Mouse (Mus musculus): ENCODE data around the gene Setdb2. TPM values are rescaled to one million over a fixed set of nuclear protein-coding genes. Genes with fewer than 3 reads are reported as not detected.

Gene Setdb2
- total RNA-seq, 2 experiments from 2014 or later = 17.0 to 26.6 TPM

DNA sequence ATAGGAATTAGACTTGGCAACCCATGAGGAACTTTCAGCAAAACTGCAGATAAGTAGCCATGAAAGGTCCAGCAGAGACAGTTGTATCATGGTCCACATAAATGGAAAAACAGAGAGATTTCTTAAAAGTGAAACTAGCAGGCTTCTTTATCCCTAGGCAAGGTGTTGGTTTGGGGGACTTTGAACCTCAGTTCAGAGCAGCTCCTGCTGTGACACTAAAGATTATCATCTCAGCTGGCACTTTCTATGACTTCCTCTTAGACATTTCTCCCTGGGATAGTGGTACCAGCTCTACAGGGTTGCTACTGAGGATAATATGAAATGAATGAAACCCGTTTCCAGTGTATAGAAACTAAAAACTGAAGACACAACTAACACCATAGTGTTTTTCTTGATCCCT is 51.2 kb downstream of the Setdb2 start:
- ATAC-seq (replicated peaks; ENCODE audit: poor library complexity, severe bottlenecking) = no peak

DNA sequence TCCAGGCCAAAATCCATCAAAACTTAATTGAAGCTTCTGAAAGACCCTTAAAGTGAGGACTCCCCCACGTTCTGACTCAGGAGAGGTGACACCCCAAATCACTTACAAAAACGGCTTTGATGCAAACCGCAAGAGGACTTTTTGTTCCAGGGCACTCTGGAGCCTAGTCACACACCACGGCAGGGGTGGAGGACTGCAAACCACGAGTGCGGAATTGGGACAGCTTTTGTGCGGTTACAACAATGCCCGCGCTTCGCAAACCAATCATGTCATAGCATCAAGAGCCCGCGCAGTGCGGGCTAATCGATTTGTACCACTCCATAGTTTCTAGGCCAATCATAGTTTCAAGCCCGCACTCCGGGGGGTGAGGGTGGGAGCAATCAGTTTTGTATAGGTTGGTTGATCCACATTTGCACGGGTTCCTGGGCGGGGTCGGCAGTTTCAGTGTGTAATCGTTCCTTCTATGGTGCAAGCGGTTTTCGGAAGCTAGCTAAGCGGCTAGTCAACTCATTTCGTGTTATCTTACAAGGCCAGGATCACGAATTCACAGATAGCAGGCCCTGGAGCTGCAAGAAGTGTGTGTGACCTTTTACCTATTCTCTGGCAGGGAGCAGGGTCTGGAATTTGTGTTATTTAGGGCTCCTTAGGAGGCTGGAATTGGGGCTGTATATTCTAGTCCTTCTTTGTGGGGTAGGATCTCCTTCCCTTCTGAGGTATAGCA is 70.2 kb downstream of the Setdb2 start:
- ATAC-seq (replicated peaks; ENCODE audit: poor library complexity, severe bottlenecking) = no peak

DNA sequence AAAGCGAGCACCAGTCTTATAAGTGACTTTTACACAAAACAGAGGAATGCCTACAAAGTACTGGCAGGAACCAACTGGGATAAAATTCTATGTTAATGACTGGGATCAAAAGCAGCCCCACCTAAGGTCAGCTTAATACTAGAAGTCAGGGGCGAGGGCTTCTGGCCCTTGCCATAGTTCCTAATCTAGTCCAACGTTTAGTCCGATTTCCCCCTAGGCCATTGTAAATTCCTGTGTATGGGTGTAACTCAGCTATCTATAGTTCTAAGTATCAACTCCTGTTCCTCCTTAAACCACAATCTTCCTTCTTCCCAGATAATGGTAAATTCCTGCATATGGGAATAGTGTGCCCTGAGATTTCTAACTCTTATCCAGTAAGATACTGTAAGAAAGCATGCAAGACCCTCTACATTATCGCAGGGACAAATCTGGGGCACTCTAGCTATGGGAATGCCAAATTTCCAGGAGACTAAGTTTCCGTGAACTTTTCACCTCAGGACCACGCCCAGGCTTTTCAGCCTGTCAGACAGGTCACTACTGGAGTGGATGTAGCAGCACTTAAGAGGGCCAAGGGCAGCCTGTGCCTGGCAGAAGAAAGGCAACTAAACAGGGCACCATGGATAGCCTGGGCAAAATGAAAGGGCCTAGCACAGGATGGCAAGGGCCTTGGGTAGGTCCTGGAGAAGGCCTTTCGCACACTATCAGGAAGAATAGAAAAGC is 74.1 kb downstream of the Setdb2 start:
- no peak for ATAC-seq (replicated peaks; ENCODE audit: poor library complexity, severe bottlenecking)

DNA sequence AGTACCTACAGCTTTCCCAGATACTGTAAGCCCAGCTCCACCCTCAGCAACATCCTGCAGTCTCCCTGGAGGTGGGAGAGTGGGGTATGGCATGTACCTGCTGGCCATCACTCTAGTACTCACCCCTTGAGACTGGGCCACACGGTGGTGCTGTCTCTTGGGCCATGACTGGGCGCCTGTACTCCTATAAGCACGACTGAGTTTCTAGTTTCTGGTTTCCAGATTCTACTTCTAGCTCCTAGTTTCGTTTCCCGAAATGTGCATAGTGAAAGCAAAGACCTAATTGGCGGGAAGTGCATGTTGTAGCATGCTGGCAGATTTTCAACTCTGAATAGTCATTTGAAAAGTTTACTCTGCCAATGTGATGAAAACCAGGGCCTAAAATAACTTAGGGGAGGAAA is 75.4 kb downstream of the Setdb2 start, which contains the start of gene Phf11d:
TSS of gene Phf11d (minus strand) at position 227 of the 401 bp plus-strand sequence.
- ATAC-seq (replicated peaks; ENCODE audit: poor library complexity, severe bottlenecking) = peak; percentile 71

Other genes starting within 250 kb of the Setdb2 start
- gene Rcbtb1, start 239.7 kb downstream of the Setdb2 start, total RNA-seq (2014; fragmentation: Nextera tagmentation) = 26.3 and 29.8 TPM in 2 replicates
- 7.7 and 12.2 TPM in 2 replicates for gene Rcbtb1, start 239.7 kb downstream of the Setdb2 start, total RNA-seq (2017)
- gene Gm6904, start 180.7 kb downstream of the Setdb2 start, total RNA-seq (2014; fragmentation: Nextera tagmentation) = not detected in 2 replicates
- not detected in 2 replicates for gene Gm6904, start 180.7 kb downstream of the Setdb2 start, total RNA-seq (2017)
- not detected in 2 replicates for gene Phf11a, start 143.4 kb downstream of the Setdb2 start, total RNA-seq (2014; fragmentation: Nextera tagmentation)
- not detected in 2 replicates for gene Phf11a, start 143.4 kb downstream of the Setdb2 start, total RNA-seq (2017)
- gene Phf11b, start 99.5 kb downstream of the Setdb2 start, total RNA-seq (2014; fragmentation: Nextera tagmentation) = 1.2 TPM in 1 of 2 replicates, not detected in the other
- gene Phf11b, start 99.5 kb downstream of the Setdb2 start, total RNA-seq (2017) = 1.8 and 4.2 TPM in 2 replicates
- gene Phf11d, start 75.4 kb downstream of the Setdb2 start, total RNA-seq (2014; fragmentation: Nextera tagmentation) = not detected in 2 replicates
- gene Phf11d, start 75.4 kb downstream of the Setdb2 start, total RNA-seq (2017) = 0.93 and 1.4 TPM in 2 replicates
- 2.4 and 2.6 TPM in 2 replicates for gene Phf11c, start 45.5 kb downstream of the Setdb2 start, total RNA-seq (2014; fragmentation: Nextera tagmentation)
- gene Phf11c, start 45.5 kb downstream of the Setdb2 start, total RNA-seq (2017) = 1.1 and 1.6 TPM in 2 replicates
- 32.5 and 42.4 TPM in 2 replicates for gene Cab39l, start 88 bp upstream of the Setdb2 start, total RNA-seq (2014; fragmentation: Nextera tagmentation)
- 31.0 and 43.0 TPM in 2 replicates for gene Cab39l, start 88 bp upstream of the Setdb2 start, total RNA-seq (2017)
- gene Cdadc1, start 157.1 kb upstream of the Setdb2 start, total RNA-seq (2014; fragmentation: Nextera tagmentation) = 42.4 and 43.6 TPM in 2 replicates
- gene Cdadc1, start 157.1 kb upstream of the Setdb2 start, total RNA-seq (2017) = 27.7 and 33.7 TPM in 2 replicates
- gene Shisa2, start 184.4 kb upstream of the Setdb2 start, total RNA-seq (2014; fragmentation: Nextera tagmentation) = 1.3 and 2.4 TPM in 2 replicates
- 0.82 and 0.95 TPM in 2 replicates for gene Shisa2, start 184.4 kb upstream of the Setdb2 start, total RNA-seq (2017)